Mouse (Mus musculus) layer of hippocampus, adult 18-20 months (tissue): ENCODE measurements at regions not wholly inside any gene's neighbourhood (a gene's known extent, or its start where the extent isn't known, plus 50 kb on each side); places are given as distances from the start of the nearest gene placed in this dataset.

Source experiments
- DNase-seq, 2 experiments: peaks; one replicate each; pipeline ENCODE4 v3.0.0; 2022; ENCODE audit warnings: low spot score in 2 of 2

DNA sequence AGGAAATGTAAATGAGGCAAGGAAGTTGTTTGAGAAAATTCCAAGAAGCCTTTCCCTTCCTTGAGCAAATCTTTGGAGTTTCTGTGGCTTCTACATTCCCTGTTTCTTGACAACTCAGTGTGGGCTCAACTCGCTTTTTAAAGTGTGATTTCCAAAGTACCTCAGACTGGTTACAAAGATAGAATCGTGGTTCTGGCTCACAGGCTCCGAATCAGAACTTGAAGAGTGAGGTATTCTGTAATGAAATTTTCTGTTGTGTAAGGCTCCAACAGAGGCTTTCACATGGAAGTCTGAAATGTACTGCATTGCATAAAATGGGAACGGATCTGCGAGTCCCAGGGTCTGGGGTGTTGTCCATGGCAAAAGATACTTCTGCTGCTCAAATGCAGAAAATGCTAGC, 170.2 kb upstream of the Rnf219 start:
- no peak for DNase-seq

DNA sequence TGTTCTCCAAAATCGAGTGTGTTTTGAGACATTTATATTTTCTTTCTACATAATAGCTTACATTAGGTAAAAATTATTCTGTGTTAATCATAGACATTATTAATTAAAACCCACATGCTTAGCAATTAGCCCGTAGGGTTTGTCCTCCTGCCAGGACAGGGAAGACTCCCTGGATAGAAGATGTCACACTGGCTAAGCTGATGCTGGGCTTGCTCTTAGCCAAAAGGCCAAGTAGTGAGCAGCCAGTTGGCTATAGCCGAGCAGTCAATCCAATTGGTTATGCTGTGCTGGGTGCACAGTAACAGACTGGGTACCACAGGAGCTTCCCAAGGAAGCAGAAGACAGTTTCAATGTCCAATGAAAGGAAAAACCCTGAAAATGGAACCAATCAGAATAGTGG, 166.0 kb upstream of the Rnf219 start:
- no peak for DNase-seq

DNA sequence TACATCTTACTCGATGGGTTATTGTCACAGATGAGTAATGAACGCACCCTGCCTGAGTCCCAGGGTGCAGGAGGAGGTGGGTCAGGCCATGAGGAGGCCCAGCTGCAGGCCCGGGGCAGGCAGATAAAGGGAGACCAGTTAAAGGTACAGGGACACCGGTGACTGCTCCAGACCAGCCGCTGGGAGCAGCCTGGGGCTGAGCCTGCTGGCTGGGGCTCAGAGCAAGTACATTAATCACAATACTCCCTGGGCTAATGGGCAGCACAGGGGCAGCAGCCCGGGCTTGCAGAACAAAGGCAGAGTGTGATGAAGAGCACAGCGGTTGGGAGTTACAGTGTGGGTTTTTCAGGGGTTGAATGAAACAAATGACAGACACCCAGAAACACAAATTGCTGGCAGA, 154.4 kb upstream of the Rnf219 start:
- no peak for DNase-seq

DNA sequence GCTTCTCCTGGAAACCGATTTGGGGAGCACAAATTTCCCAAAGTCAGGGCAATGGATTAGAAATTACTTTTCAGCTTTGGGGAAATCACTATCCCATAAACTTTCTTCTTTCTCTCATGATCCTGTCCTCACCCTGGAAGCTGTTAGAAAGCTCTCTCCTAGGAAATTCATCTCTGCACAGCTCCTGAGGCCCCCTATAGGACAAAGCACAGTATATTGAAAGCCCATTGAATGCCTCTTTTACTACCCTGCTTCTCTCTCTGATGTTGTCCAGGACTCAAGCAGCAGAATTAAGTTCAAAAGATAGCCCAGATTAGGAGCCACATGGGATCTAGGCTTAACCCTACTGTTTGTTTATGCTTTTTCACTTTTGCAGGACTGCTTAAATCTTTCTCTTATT, 139.3 kb upstream of the Rnf219 start:
- no peak for DNase-seq

DNA sequence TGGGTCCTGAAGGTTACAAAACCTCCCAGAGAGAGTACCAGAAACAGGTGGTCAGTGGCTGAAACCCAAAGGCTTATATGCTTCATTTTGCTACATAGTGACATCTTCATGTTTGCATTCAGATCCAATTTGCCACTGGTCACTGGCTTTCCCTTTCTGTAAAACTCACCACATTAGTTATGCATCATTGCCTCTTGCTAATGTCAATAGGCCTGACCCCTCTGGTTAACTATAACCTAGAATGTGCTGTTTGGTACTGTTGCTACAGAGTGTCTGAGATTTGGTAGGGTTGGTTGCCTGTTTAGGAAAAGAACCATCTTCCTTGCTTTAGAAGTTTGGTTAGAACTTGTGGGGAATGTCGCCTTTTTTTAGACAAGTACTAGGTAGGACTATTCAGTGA, 136.3 kb upstream of the Rnf219 start:
- no peak for DNase-seq

DNA sequence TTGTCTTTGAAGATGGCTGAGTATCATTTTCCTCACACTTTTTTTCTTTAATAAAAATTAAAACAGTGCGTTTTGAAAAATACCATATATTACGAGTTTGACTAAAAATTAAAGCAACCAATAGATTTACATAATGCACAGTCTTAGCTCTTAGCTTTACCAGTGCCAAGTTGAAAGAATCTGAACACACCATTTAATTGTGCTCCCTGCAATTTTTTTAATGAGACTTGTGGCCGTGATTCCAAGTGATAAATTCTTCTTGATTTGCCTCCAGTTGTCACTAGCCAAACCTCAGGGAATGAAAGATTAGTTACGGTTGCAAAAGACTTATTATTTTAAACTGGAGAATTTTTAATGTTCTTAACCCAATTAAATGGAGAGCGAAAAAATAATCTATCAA, 127.5 kb upstream of the Rnf219 start:
- no peak for DNase-seq

DNA sequence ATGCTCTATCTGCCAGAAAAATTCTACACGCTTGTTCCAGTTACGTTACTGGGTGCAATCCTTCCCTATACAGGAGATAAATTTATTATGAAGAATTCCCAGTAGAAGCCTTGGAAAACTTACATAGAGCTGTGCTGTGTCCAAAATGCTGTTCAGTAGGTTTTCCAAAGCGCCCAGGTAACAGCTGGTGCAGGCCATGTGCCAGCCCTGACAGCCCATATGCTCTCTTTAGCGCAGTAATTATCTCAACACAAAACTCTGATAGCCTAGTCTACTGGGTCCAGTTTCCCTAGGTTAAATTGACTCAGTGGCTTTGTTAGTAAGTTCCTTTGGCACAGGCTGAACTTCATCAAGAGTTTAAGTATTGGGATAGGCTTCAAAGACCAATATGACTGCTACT, 122.2 kb upstream of the Rnf219 start:
- no peak for DNase-seq

DNA sequence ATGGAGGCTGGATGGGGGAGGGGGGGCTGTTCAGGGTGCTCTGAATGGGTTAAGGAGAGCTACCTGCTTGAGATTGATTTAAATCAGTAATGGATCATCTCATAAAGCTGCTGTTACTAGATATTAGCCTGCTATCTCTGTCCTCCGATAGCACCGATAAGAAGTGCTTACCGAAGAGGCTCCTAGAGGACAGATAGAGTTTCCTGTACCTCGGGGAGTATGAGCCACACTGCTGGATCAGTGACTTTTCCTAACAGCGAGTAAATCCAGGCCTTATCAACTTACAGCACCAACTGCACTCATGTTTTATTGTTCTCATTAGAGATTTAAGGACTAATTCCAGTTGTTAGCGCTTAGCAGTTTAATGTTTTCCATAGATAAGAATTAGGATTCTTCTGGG, 120.3 kb upstream of the Rnf219 start:
- no peak for DNase-seq

DNA sequence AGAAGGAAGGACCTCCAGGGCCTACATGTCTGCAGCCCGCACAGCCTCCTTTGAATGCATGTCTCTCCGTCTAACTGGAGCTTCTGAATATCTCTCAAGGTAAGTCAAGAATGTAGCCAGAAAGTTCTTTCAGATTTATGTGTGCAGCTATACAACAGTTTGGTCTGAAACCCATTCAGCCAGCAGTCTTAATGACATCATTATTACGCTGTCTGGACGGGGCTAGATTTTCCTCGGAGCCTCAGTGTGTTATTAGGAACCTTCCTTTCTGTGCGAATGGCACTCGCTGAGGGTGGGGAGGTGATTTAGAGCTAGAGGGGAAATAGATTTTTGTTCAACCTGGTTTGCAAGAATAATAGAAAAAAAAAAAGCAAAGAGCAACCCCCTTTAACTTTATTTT, 116.9 kb upstream of the Rnf219 start:
- no peak for DNase-seq

DNA sequence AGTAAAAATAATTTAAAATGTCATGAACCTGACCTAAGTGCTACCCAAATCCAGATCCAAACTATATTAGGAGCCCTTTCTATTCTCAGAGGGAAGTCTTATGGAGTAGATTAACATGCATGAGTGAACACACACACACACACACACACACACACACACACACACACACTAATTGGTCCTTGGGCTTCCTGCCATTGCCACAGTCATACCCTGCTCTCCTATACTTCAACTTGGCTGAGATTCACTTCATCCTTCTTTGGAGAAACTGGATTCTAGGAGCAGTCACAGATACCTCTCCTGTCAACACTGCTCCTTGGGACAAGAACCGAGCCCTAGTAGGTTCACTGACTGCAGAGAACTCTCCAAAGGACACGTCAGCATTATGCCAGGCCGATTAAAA, 89.0 kb upstream of the Rnf219 start:
- DNase-seq: no peak

DNA sequence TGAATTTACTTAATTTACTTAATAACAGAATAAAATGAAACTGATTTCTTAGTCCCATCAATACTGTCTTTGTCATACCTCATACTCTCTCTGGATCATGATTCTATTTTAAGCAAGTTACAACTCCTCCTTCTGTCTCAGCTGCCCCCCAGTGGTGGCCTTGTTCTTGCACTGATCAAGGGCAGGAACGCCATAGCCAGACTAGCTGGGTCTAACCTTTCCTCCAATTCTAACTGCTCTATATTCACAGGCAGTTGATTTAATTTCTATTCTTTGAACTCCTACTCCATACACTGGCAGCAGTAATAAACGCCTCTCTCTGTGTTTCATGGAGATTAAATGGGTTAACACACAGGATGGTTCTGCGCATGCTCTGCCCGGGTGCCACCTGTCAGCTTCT, 87.9 kb upstream of the Rnf219 start:
- DNase-seq: peak in 1 of 2 experiments; percentile 10

DNA sequence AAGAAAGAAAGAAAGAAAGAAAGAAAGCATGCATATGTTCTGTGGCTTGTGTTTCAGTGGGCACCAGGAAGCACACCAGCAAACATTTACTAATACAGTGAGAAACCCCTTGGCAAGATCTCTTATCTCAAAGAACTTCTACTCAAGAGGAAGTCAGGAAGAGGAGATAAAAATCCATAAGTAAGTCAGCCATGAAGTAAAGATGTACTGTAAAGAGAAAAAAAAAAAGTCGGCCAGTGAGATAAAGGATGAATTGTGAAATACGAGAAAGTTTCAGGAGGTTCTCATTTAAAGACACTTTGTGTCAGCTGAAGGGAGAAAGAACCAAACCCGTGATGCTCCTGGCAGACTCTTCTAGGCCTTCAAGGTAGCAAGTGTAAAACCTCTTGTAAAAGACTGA, 72.4 kb upstream of the Rnf219 start:
- no peak for DNase-seq
